Mouse (Mus musculus): ENCODE results near the gene Gramd4. TPM values are rescaled to one million over a fixed set of nuclear protein-coding genes. Genes with fewer than 3 reads are reported as not detected.

The Gramd4 gene
- 21.1 and 28.4 TPM in 2 replicates for polyA plus RNA-seq (2012; rRNA removed)

DNA sequence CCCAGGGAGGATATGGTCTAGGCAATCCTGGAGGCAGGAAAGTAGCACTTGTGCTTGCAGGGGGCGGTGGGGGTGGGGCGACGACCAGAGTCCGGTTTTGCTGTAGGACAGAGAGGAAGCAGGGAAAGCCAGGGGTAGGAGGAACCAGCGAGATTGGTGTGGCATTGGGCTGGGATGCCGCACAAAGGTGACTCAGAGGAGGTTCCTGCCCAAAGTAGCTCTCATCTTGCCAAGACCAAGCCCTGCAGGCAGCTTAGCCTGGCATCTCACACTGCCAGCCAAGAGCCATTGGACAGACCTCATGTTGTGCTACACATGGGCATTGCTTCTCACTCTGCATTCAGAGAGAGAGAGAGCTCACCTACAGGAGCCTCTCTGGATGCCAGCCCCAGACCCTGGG, at the start of gene Gramd4:
TSS of gene Gramd4 (plus strand) at position 283 of the 400 bp plus-strand sequence.

DNA sequence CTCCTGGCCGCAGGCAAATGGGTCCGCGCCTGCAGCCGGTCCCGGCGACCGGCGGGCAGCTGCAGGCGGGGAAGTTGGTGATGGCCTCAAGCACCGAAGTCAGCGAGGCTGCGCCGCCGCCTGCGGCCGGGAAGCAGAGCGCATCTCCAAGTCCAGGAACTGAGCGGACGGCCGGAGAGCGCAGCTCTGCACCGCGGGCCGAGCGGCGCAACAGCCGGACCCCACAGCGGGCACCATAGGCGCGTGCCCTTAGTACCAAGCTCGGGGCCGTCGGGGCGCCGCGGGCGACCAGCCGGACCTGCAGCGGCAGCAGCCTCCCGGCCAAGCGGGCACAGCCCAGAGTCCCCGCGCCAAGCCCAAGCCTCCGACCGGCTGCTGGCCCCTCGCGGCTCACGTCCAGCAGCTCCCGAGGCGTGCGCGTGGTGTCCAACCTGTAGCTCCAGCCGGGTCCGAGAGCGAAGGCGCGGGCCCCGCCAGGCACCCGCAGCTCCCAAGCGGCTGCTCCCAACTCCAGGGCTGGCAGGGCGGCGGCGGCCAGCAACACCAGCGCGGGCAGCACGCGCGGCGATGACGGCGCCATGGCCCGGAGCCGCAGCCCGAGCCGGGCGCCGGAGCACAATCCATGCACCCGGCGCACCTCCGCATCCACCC, 24.2 kb upstream of the Gramd4 start, which contains the start of gene Celsr1:
TSS of gene Celsr1 (minus strand) at position 587 of the 651 bp plus-strand sequence.

GRCm38 (mm10) chr15:86185689-86186569, 128.4 kb downstream of the Gramd4 start, which contains the start of gene Cerk:
TSS of gene Cerk (minus strand) at chr15:86186141.

Other genes starting within 250 kb of the Gramd4 start
- gene Cdpf1, start 246.0 kb upstream of the Gramd4 start, polyA plus RNA-seq (2012; rRNA removed) = 27.8 and 29.9 TPM in 2 replicates
- gene Pkdrej, start 236.0 kb upstream of the Gramd4 start, polyA plus RNA-seq (2012; rRNA removed) = 0.06 and 0.11 TPM in 2 replicates
- gene Ttc38, start 225.4 kb upstream of the Gramd4 start, polyA plus RNA-seq (2012; rRNA removed) = 4.9 and 5.9 TPM in 2 replicates
- 4.3 and 5.2 TPM in 2 replicates for gene Gtse1, start 197.9 kb upstream of the Gramd4 start, polyA plus RNA-seq (2012; rRNA removed)
- gene Trmu, start 178.4 kb upstream of the Gramd4 start, polyA plus RNA-seq (2012; rRNA removed) = 8.7 and 9.4 TPM in 2 replicates
- gene Celsr1, start 23.9 kb upstream of the Gramd4 start, polyA plus RNA-seq (2012; rRNA removed) = 8.3 and 10.3 TPM in 2 replicates
- 9.8 and 11.5 TPM in 2 replicates for gene Cerk, start 128.4 kb downstream of the Gramd4 start, polyA plus RNA-seq (2012; rRNA removed)
- gene Tbc1d22a, start 156.8 kb downstream of the Gramd4 start, polyA plus RNA-seq (2012; rRNA removed) = 13.1 and 13.7 TPM in 2 replicates

All from stomach, adult 2 months (tissue).